Mouse (Mus musculus) stomach, embryonic 14.5 days (tissue): ENCODE measurements around the gene 1700067P10Rik. TPM values are rescaled to one million over a fixed set of nuclear protein-coding genes. Genes with fewer than 3 reads are reported as not detected.

ENCODE experiments used
- ATAC-seq: fragments of 200-750 bp; cut with Nextera tagmentation; 2 replicates; pipeline ENCODE4 v1.8.0; 2017; ENCODE audit warnings: low read depth, moderate TSS enrichment; ENCODE audit not compliant: insufficient number of reproducible peaks, insufficient read depth, low FRiP score
- H3K27ac ChIP-seq: fragments of 300-500 bp; sonication (generic); 2 replicates; pipeline ENCODE4 v1.5.1; 2014; ENCODE audit warnings: mild to moderate bottlenecking, low read length, moderate library complexity, mixed read lengths
- H3K27me3 ChIP-seq: fragments of 300-500 bp; sonication (generic); 2 replicates; pipeline ENCODE4 v1.6.1; 2014; ENCODE audit warnings: low read length, control low read depth, mixed read lengths; ENCODE audit not compliant: control insufficient read depth, insufficient read depth
- H3K36me3 ChIP-seq: fragments of 300-500 bp; sonication (generic); 2 replicates; pipeline ENCODE4 v1.6.1; 2014; ENCODE audit warnings: mild to moderate bottlenecking, control low read depth, low read length, moderate library complexity, mixed read lengths; ENCODE audit not compliant: control insufficient read depth, insufficient read depth
- H3K4me1 ChIP-seq: fragments of 300-500 bp; sonication (generic); 2 replicates; pipeline ENCODE4 v1.6.1; 2014; ENCODE audit warnings: low read length, control low read depth, mixed read lengths; ENCODE audit not compliant: control insufficient read depth, insufficient read depth
- H3K4me2 ChIP-seq: fragments of 300-500 bp; sonication (generic); replicated peaks from 2 replicates; pipeline ENCODE4 v1.6.1; 2014; ENCODE audit warnings: low read depth, low read length, control low read depth
- H3K4me3 ChIP-seq: fragments of 300-500 bp; sonication (generic); 2 replicates; pipeline ENCODE4 v1.5.1; 2014; ENCODE audit warnings: low read depth, low read length, control low read depth
- H3K9ac ChIP-seq: fragments of 300-500 bp; sonication (generic); replicated peaks from 2 replicates; pipeline ENCODE4 v1.6.1; 2014; ENCODE audit warnings: low read depth, mild to moderate bottlenecking, control low read depth, low read length, moderate library complexity, mixed read lengths
- H3K9me3 ChIP-seq: fragments of 300-500 bp; sonication (generic); 2 replicates; pipeline ENCODE4 v1.6.1; 2016; ENCODE audit warnings: low read depth, low read length, control low read depth; ENCODE audit not compliant: control insufficient read depth
- WGBS: fragments of 180-500 bp; shearing (Covaris S2); extraction: QIAGEN DNeasy Blood & Tissue Kit; methylation state at CpG from one replicate; pipeline ENCODE4 v1.1.7; 2014; 5-methylcytosine and 5-hydroxymethylcytosine counted together
- polyA plus RNA-seq: library from polyadenylated mRNA; unstranded; fragments of >200 nt; fragmentation: Nextera tagmentation; extraction: Ambion mirVana; gene quantifications from 2 replicates; pipeline ENCODE4 v1.2.1, GENCODE M21; 2014

1700067P10Rik gene
- polyA plus RNA-seq, 1 experiment from 2014 or later: not detected

- H3K27me3 ChIP-seq: no peaks in the 10 kb centered on the region
- no peaks in the 10 kb centered on the region for H3K9me3 ChIP-seq
- 0 out of 2 replicates have a peak, but pooled peaks have one; percentile 37 for ATAC-seq
- H3K4me2 ChIP-seq: no peak overlapping the region
- no peak overlapping the region for H3K4me3 ChIP-seq
- no peaks in the 10 kb centered on the region for H3K36me3 ChIP-seq
- WGBS: 23% methylated on average over 3 of the region's 3 CpGs
- no peaks in the 10 kb centered on the region for H3K4me1 ChIP-seq
- H3K9ac ChIP-seq: no peak overlapping the region
- no peak overlapping the region for H3K27ac ChIP-seq
Observed at GRCm38 (mm10) chr17:48119656-48120055, 30.5 kb downstream of the 1700067P10Rik start.

- H3K4me2 ChIP-seq: no peak overlapping the region
- H3K9ac ChIP-seq: no peak overlapping the region
- no peak overlapping the region for H3K4me3 ChIP-seq
- no peaks in the 10 kb centered on the region for H3K36me3 ChIP-seq
- 90% methylated on average over 20 of the region's 20 CpGs for WGBS
- H3K9me3 ChIP-seq: no peaks in the 10 kb centered on the region
- no peaks in the 10 kb centered on the region for H3K4me1 ChIP-seq
- H3K27me3 ChIP-seq: no peaks in the 10 kb centered on the region
- no peak overlapping the region for H3K27ac ChIP-seq
- no peak for ATAC-seq
Observed at GRCm38 (mm10) chr17:48120456-48120855, 31.3 kb downstream of the 1700067P10Rik start.

DNA sequence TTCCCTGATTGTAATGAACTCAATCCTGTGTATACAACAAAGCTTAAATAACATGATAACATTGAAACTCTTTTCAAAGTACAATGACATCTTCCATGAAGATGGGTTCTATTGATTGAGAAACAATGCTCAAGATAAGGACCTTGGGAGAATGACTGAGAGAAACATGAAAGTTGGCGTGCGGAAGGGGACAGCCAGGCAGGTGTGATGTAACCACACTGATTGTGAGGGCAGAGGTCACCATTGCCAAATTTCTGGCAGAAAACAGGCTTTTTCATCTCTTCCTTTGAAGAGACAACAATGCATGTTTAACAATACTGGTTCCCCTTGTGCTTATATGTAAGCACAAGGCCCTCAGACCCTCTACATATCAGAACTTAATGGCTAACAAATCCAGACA is 43.7 kb downstream of the 1700067P10Rik start:
- H3K4me1 ChIP-seq: no peaks in the 10 kb centered on the region
- H3K27me3 ChIP-seq: no peaks in the 10 kb centered on the region
- no peak for ATAC-seq
- H3K9me3 ChIP-seq: no peaks in the 10 kb centered on the region
- no peak overlapping the region for H3K4me3 ChIP-seq
- no peaks in the 10 kb centered on the region for H3K36me3 ChIP-seq
- H3K27ac ChIP-seq: no peak overlapping the region
- H3K4me2 ChIP-seq: no peak overlapping the region
- 77% methylated on average over 2 of the region's 2 CpGs for WGBS
- no peak overlapping the region for H3K9ac ChIP-seq

Other genes with a start within 250 kb of the 1700067P10Rik start
- gene Foxp4, start 164.7 kb upstream of the 1700067P10Rik start, polyA plus RNA-seq: 41.8 and 43.3 TPM in 2 replicates
- gene 1700122O11Rik, start 51.0 kb upstream of the 1700067P10Rik start, polyA plus RNA-seq: not detected in 2 replicates
- gene 9830107B12Rik, start 56.9 kb downstream of the 1700067P10Rik start, polyA plus RNA-seq: not detected in 2 replicates
- not detected in 2 replicates for gene A530064D06Rik, start 78.0 kb downstream of the 1700067P10Rik start, polyA plus RNA-seq
- not detected in 2 replicates for gene Trem1, start 143.4 kb downstream of the 1700067P10Rik start, polyA plus RNA-seq
- gene Trem3, start 158.5 kb downstream of the 1700067P10Rik start, polyA plus RNA-seq: not detected in 2 replicates
- 0.34 and 0.69 TPM in 2 replicates for gene Treml4, start 175.0 kb downstream of the 1700067P10Rik start, polyA plus RNA-seq
- 0.08 and 0.17 TPM in 2 replicates for gene Treml2, start 210.2 kb downstream of the 1700067P10Rik start, polyA plus RNA-seq
- 0.51 and 0.59 TPM in 2 replicates for gene B430306N03Rik, start 226.8 kb downstream of the 1700067P10Rik start, polyA plus RNA-seq